Mouse (Mus musculus): Measurements from ENCODE around the gene Sgcb. TPM values are rescaled to one million over a fixed set of nuclear protein-coding genes. Genes with fewer than 3 reads are reported as not detected.
"Not testable (repeated sequence)": the region's sequence is repeated elsewhere in the genome, so short reads cannot be mapped to it uniquely, and the experiment has no call there.

Gene Sgcb
- polyA plus RNA-seq, 1 experiment, result 3.0 TPM

- Histone ChIP-seq H3K4me1 (ENCODE audit: control insufficient read depth, insufficient read depth, insufficient read length) (no peaks in the 10 kb centered on the region), H3K4me3 (ENCODE audit: extremely low read depth, insufficient read depth, insufficient read length) (no peak overlapping the region), H3K27ac (ENCODE audit: insufficient read depth, low read length) (no peak overlapping the region), H3K27me3 (ENCODE audit: control insufficient read depth, insufficient read depth, low read length) (no peaks in the 10 kb centered on the region), H3K36me3 (ENCODE audit: control insufficient read depth, insufficient read depth, low read length) (no peaks in the 10 kb centered on the region)
- DNase-seq (ENCODE audit: low read depth in 1 of 2, low spot score in 2 of 2), result no peak
- WGBS, result 79% methylated on average over 4 of the region's 4 CpGs
- TF ChIP-seq CTCF (IDR thresholded peaks at IDR 0.05; ENCODE audit: extremely low read depth, insufficient read depth, insufficient read length, insufficient replicate concordance), result no peak
These were observed 61.0 kb downstream of the Sgcb start for GRCm38 (mm10) chr5:73586597-73586996.

GRCm38 (mm10) chr5:73585212-73586115 lies 62.1 kb downstream of the Sgcb start:
- Histone ChIP-seq H3K27ac (ENCODE audit: insufficient read depth, low read length) (no peak overlapping the region), H3K4me3 (ENCODE audit: extremely low read depth, insufficient read depth, insufficient read length) (no peak overlapping the region), H3K4me1 (ENCODE audit: control insufficient read depth, insufficient read depth, insufficient read length) (no peaks in the 10 kb centered on the region), H3K27me3 (ENCODE audit: control insufficient read depth, insufficient read depth, low read length) (no peaks in the 10 kb centered on the region), H3K36me3 (ENCODE audit: control insufficient read depth, insufficient read depth, low read length) (no peaks in the 10 kb centered on the region)
- no peak for DNase-seq (ENCODE audit: low read depth in 1 of 2, low spot score in 2 of 2)
- 57% methylated on average over 7 of the region's 7 CpGs for WGBS
- no peak for TF ChIP-seq CTCF (IDR thresholded peaks at IDR 0.05; ENCODE audit: extremely low read depth, insufficient read depth, insufficient read length, insufficient replicate concordance)
- no peak for TF ChIP-seq POLR2A (IDR thresholded peaks at IDR 0.05; ENCODE audit: low read depth, low read length)

GRCm38 (mm10) chr5:73584011-73584410 lies 63.6 kb downstream of the Sgcb start:
- WGBS, result 83% methylated on average over 6 of the region's 6 CpGs
- not testable (repeated sequence) for H3K36me3 ChIP-seq (ENCODE audit: control insufficient read depth, insufficient read depth, low read length); DNase-seq (ENCODE audit: low read depth in 1 of 2, low spot score in 2 of 2)

More at GRCm38 (mm10) chr5:73584011-73584410, 63.6 kb downstream of the Sgcb start:
- not testable (repeated sequence) for H3K27ac ChIP-seq (ENCODE audit: insufficient read depth, low read length); H3K4me1 ChIP-seq (ENCODE audit: control insufficient read depth, insufficient read depth, insufficient read length); H3K4me3 ChIP-seq (ENCODE audit: extremely low read depth, insufficient read depth, insufficient read length); H3K27me3 ChIP-seq (ENCODE audit: control insufficient read depth, insufficient read depth, low read length)

Other genes starting within 250 kb of the Sgcb start
- not detected in 2 replicates for gene Cwh43, start 241.7 kb downstream of the Sgcb start, polyA plus RNA-seq (2012; rRNA removed)
- gene Dcun1d4, start 166.8 kb downstream of the Sgcb start, polyA plus RNA-seq (2012; rRNA removed), result 1.2 and 1.3 TPM in 2 replicates
- 0.04 TPM in 1 of 2 replicates, not detected in the other for gene Lrrc66, start 15.3 kb downstream of the Sgcb start, polyA plus RNA-seq (2012; rRNA removed)
- gene Spata18, start 3.6 kb upstream of the Sgcb start, polyA plus RNA-seq (2012; rRNA removed), result not detected in 2 replicates